Mouse (Mus musculus): ENCODE data around the gene Dhx16.
A peak's percentile ranks its signal among the peaks of the same experiment; 100 is the strongest.
"Not testable (repeated sequence)": the region's sequence is repeated elsewhere in the genome, so short reads cannot be mapped to it uniquely, and the experiment has no call there.

The Dhx16 gene

GRCm38 (mm10) chr17:35921710-35922109 is 42.1 kb downstream of the Dhx16 start:
- DNase-seq (ENCODE audit: low read depth): no peak

GRCm38 (mm10) chr17:35922566-35922965 is 42.9 kb downstream of the Dhx16 start:
- DNase-seq (ENCODE audit: low read depth): no peak

- DNase-seq (ENCODE audit: low read depth): no peak
These were observed 43.7 kb downstream of the Dhx16 start for GRCm38 (mm10) chr17:35923281-35923680.

GRCm38 (mm10) chr17:35927471-35927870 is 47.9 kb downstream of the Dhx16 start:
- DNase-seq (ENCODE audit: low read depth): no peak

GRCm38 (mm10) chr17:35929534-35929933 is 49.9 kb downstream of the Dhx16 start:
- DNase-seq (ENCODE audit: low read depth): no peak

- no peak for DNase-seq (ENCODE audit: low read depth)
These were observed 51.0 kb downstream of the Dhx16 start for GRCm38 (mm10) chr17:35930627-35931026.

- no peak for DNase-seq (ENCODE audit: low read depth)
These were observed 53.0 kb downstream of the Dhx16 start for GRCm38 (mm10) chr17:35932608-35933007.

GRCm38 (mm10) chr17:35935763-35936162 is 56.1 kb downstream of the Dhx16 start:
- DNase-seq (ENCODE audit: low read depth): not testable (repeated sequence)

- peak; percentile 86 for DNase-seq (ENCODE audit: low read depth)
These were observed 58.2 kb downstream of the Dhx16 start for GRCm38 (mm10) chr17:35937700-35938348.

- DNase-seq (ENCODE audit: low read depth): no peak
These were observed 59.5 kb downstream of the Dhx16 start for GRCm38 (mm10) chr17:35939108-35939507.

- DNase-seq (ENCODE audit: low read depth): no peak
These were observed 60.3 kb downstream of the Dhx16 start for GRCm38 (mm10) chr17:35939941-35940340.

Measured in naive thymus-derived CD4-positive, alpha-beta T cell, adult 2 months (primary cell).